Mouse (Mus musculus): Measurements from ENCODE around the gene Cd300a. TPM values are rescaled to one million over a fixed set of nuclear protein-coding genes. Genes with fewer than 3 reads are reported as not detected.

Cd300a gene
- polyA plus RNA-seq, 1 experiment from 2014 or later: 1.4 TPM

DNA sequence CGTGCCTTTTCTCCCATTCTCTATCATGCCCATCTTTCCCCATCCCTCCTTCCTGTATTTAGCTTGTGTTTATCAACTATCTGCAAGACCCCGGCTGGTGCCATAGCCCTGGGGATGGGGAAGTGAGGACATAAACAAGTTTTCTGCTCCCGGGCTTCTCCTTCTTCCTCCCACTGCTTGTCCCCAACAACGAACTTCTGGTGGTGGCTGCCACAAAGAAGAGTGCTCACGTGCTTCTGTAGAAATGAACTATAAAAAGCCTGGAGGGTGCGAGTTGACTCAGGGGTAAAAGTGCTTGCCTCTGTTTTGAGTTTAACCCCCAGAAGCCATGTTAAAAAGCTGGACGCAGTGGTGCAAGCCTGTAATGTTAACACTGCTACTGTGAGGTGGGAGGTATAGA, 25.1 kb downstream of the Cd300a start:
- no peak for ATAC-seq (ENCODE audit: borderline replicate concordance, extremely low read depth, low FRiP score, low TSS enrichment)
- Histone ChIP-seq H3K9me3 (no peaks in the 10 kb centered on the region), H3K4me3 (no peak overlapping the region), H3K27me3 (peaks cover 7% of the 10 kb centered on the region), H3K4me1 (no peaks in the 10 kb centered on the region), H3K27ac (no peak overlapping the region), H3K9ac (no peak overlapping the region), H3K36me3 (no peaks in the 10 kb centered on the region), H3K4me2 (no peak overlapping the region)
- WGBS: 25% methylated on average over 7 of the region's 7 CpGs

DNA sequence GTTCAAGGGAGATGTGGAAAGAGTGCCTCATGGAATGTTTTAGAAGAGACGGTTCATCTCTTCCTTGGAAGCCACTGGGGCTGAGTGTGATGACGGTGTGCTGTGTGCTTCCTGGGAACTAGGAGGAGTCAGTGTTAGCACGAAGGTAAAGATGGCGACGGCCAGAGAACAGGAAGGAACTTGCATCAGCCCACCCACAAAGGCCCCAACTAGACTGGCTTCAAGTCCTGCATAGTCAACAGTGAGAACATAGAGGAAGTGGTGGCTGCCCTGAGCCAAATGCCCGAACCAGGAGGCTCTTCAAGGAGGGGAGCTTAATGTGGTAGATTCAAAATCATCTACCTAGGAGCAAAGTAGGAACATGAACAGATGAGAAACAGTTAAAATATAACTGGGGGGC, 27.3 kb downstream of the Cd300a start:
- H3K36me3 ChIP-seq: no peaks in the 10 kb centered on the region
- no peak overlapping the region for H3K27ac ChIP-seq
- H3K4me1 ChIP-seq: no peaks in the 10 kb centered on the region
- 63% methylated on average over 6 of the region's 6 CpGs for WGBS
- no peak overlapping the region for H3K9ac ChIP-seq
- H3K9me3 ChIP-seq: no peaks in the 10 kb centered on the region
- H3K4me3 ChIP-seq: no peak overlapping the region
- ATAC-seq (ENCODE audit: borderline replicate concordance, extremely low read depth, low FRiP score, low TSS enrichment): no peak
- H3K4me2 ChIP-seq: no peak overlapping the region
- peaks cover 7% of the 10 kb centered on the region for H3K27me3 ChIP-seq

DNA sequence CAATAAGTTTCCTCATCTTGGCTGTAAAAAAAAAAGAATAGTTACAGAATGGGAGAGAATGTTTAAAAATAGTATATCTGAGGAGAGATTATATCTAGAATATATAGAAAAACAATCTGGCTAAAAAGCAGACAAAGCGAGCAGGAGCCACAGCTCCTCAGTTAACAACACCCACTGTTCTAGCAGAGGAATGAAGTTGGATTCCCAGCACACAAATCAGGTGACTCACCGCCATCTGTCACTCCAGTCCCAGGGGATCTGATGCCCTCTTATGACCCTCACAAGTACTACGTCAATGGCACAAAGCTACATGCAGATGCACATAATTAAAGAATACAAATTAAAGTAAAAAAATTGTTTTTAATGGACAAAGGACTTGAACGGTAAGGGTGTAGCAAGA, 32.6 kb downstream of the Cd300a start:
- Histone ChIP-seq H3K4me1 (no peaks in the 10 kb centered on the region), H3K4me3 (no peak overlapping the region), H3K4me2 (no peak overlapping the region), H3K27ac (no peak overlapping the region), H3K9me3 (no peaks in the 10 kb centered on the region), H3K9ac (no peak overlapping the region), H3K36me3 (no peaks in the 10 kb centered on the region), H3K27me3 (no peaks in the 10 kb centered on the region)
- no peak for ATAC-seq (ENCODE audit: borderline replicate concordance, extremely low read depth, low FRiP score, low TSS enrichment)
- 77% methylated on average over 4 of the region's 4 CpGs for WGBS

DNA sequence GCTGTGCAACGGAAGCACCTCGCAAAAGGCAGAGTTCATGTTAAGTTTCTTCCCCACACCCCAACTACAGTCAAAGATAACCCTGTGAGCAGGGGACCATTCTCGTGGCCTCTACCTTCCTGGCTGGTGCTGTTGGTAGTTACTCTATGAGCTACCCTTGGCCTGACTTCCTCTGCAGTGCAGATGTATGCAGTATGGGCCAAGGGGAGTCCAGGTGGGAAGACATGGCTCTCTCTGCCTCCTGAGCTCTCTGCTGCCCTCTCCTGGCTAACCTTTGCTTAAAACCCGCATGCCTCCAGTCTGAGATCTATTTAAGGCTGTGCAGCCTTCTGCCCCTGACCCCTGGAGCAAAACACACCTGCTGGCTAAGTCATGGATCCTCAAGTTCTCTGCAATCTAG, 34.1 kb downstream of the Cd300a start:
- Histone ChIP-seq H3K27me3 (no peaks in the 10 kb centered on the region), H3K4me1 (no peaks in the 10 kb centered on the region), H3K4me2 (no peak overlapping the region), H3K27ac (no peak overlapping the region), H3K9me3 (no peaks in the 10 kb centered on the region), H3K36me3 (no peaks in the 10 kb centered on the region), H3K4me3 (no peak overlapping the region), H3K9ac (no peak overlapping the region)
- WGBS: 75% methylated on average over 4 of the region's 4 CpGs
- ATAC-seq (ENCODE audit: borderline replicate concordance, extremely low read depth, low FRiP score, low TSS enrichment): no peak

DNA sequence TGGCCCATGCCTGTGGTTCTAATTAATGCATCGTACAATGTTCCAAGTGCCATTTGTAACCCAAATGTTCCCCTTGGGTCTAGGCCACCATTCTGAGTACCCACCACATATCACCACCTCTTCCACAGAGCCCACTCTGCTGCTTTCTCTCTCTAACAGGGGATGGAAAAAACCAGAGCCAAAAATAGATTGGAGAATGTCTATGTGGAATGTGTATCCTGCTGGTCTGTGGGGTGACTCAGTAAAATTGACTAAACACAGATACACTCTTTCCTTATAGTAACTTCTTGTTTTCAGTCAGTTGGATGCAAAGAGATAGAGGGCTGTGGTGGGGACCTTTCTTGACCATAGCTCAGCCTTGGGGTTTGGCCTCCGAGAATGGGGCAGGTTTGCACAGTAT, 39.7 kb downstream of the Cd300a start:
- no peaks in the 10 kb centered on the region for H3K27me3 ChIP-seq
- WGBS: 80% methylated on average over 2 of the region's 2 CpGs
- H3K4me3 ChIP-seq: no peak overlapping the region
- H3K9ac ChIP-seq: no peak overlapping the region
- H3K9me3 ChIP-seq: no peaks in the 10 kb centered on the region
- H3K4me2 ChIP-seq: no peak overlapping the region
- no peak overlapping the region for H3K27ac ChIP-seq
- H3K36me3 ChIP-seq: no peaks in the 10 kb centered on the region
- no peaks in the 10 kb centered on the region for H3K4me1 ChIP-seq
- ATAC-seq (ENCODE audit: borderline replicate concordance, extremely low read depth, low FRiP score, low TSS enrichment): no peak

DNA sequence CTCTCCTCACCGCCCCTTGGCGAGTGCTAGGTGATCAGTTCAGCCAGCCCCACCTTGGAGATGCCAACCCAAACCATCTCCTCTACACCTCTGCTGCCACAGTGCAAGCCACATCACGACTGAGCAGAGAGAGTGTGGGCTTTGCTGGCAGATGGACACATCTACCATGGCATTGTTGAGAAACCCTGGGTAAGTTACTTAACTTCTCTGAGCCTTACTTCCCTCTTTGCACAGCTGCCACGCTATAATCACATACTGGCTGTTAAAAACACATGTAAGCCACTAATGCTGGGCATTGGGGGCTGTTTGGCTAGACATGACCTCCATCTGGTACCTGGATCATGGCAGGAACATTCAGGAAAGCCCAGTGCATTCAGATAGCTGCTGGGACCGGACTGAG, 41.2 kb downstream of the Cd300a start:
- H3K4me2 ChIP-seq: no peak overlapping the region
- H3K36me3 ChIP-seq: no peaks in the 10 kb centered on the region
- H3K9ac ChIP-seq: no peak overlapping the region
- no peaks in the 10 kb centered on the region for H3K27me3 ChIP-seq
- 73% methylated on average over 5 of the region's 5 CpGs for WGBS
- no peak overlapping the region for H3K27ac ChIP-seq
- H3K4me3 ChIP-seq: no peak overlapping the region
- no peaks in the 10 kb centered on the region for H3K4me1 ChIP-seq
- no peak for ATAC-seq (ENCODE audit: borderline replicate concordance, extremely low read depth, low FRiP score, low TSS enrichment)
- no peaks in the 10 kb centered on the region for H3K9me3 ChIP-seq

DNA sequence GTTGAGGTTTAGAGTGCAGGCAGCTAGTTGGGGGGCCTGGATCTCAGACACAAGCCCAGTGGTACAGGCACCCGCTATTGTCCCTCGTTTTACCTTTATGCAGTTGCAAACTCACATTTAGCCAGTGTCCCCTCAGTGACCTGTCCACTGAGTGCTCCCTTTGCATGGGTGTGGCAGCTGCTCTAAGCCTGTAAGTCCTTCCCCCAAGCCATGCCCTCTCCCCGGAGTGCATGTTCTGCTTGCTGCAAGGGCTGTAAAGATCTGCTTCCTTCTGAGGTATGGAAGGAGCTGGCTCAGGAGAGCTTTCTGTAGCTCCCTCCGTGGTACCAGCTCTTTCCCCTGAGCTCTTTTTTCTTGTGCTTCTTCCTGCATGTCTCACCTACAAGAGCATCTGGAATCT, 43.8 kb downstream of the Cd300a start:
- Histone ChIP-seq H3K9ac (no peak overlapping the region), H3K27me3 (no peaks in the 10 kb centered on the region), H3K9me3 (no peaks in the 10 kb centered on the region), H3K27ac (no peak overlapping the region), H3K36me3 (no peaks in the 10 kb centered on the region), H3K4me1 (no peaks in the 10 kb centered on the region), H3K4me2 (no peak overlapping the region), H3K4me3 (no peak overlapping the region)
- 67% methylated on average over 4 of the region's 4 CpGs for WGBS
- ATAC-seq (ENCODE audit: borderline replicate concordance, extremely low read depth, low FRiP score, low TSS enrichment): no peak

DNA sequence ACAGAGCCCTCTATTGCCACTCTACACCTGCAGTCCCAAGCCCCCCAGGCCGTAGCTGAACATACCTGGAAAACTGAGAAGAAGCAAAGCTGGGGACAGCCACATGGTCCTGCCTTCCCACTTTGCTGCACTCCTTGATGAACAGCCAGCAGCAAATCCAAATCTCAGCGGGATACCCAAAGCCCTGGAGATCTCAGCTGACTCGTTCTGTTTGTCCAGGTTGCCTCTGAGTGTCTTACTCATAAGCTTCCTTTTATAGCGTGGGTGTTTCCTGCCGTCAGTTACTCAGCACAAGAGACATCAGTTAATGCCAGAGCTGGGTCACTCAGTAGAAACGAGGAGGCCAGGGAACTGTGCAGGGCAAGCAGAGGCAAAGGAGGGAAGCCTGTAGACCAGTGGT, 44.3 kb downstream of the Cd300a start, which contains the start of gene Cd300lb:
Cd300lb (minus strand) TSS at position 243 of the 400 bp plus-strand sequence.
- Histone ChIP-seq H3K9me3 (no peaks in the 10 kb centered on the region), H3K36me3 (no peaks in the 10 kb centered on the region), H3K27ac (no peak within 1 kb of the TSS), H3K27me3 (no peaks in the 10 kb centered on the region), H3K4me3 (no peak within 1 kb of the TSS), H3K4me2 (no peak within 1 kb of the TSS), H3K4me1 (no peaks in the 10 kb centered on the region), H3K9ac (no peak within 1 kb of the TSS)
- 47% methylated on average over 6 of the region's 6 CpGs for WGBS
- ATAC-seq (ENCODE audit: borderline replicate concordance, extremely low read depth, low FRiP score, low TSS enrichment): no peak

Other genes with a start within 250 kb of the Cd300a start
- gene Rpl38, start 221.5 kb upstream of the Cd300a start, polyA plus RNA-seq (2015; fragmentation: Nextera tagmentation; extraction: Ambion mirVana): 816 and 841 TPM in 2 replicates
- gene Ttyh2, start 214.6 kb upstream of the Cd300a start, polyA plus RNA-seq (2015; fragmentation: Nextera tagmentation; extraction: Ambion mirVana): 11.7 and 13.5 TPM in 2 replicates
- 3.4 and 3.9 TPM in 2 replicates for gene Dnaic2, start 162.6 kb upstream of the Cd300a start, polyA plus RNA-seq (2015; fragmentation: Nextera tagmentation; extraction: Ambion mirVana)
- gene Kif19a, start 124.7 kb upstream of the Cd300a start, polyA plus RNA-seq (2015; fragmentation: Nextera tagmentation; extraction: Ambion mirVana): 0.29 and 0.40 TPM in 2 replicates
- gene Btbd17, start 94.1 kb upstream of the Cd300a start, polyA plus RNA-seq (2015; fragmentation: Nextera tagmentation; extraction: Ambion mirVana): 0.71 and 1.1 TPM in 2 replicates
- not detected in 2 replicates for gene Gpr142, start 91.1 kb upstream of the Cd300a start, polyA plus RNA-seq (2015; fragmentation: Nextera tagmentation; extraction: Ambion mirVana)
- gene Gprc5c, start 38.9 kb upstream of the Cd300a start, polyA plus RNA-seq (2015; fragmentation: Nextera tagmentation; extraction: Ambion mirVana): 35.4 and 36.1 TPM in 2 replicates
- 0.21 and 0.23 TPM in 2 replicates for gene Cd300lb, start 44.3 kb downstream of the Cd300a start, polyA plus RNA-seq (2015; fragmentation: Nextera tagmentation; extraction: Ambion mirVana)
- not detected in 2 replicates for gene Cd300c, start 79.1 kb downstream of the Cd300a start, polyA plus RNA-seq (2015; fragmentation: Nextera tagmentation; extraction: Ambion mirVana)
- gene Cd300ld, start 99.9 kb downstream of the Cd300a start, polyA plus RNA-seq (2015; fragmentation: Nextera tagmentation; extraction: Ambion mirVana): 0.10 and 0.17 TPM in 2 replicates
- gene Cd300c2, start 111.8 kb downstream of the Cd300a start, polyA plus RNA-seq (2015; fragmentation: Nextera tagmentation; extraction: Ambion mirVana): 2.8 and 2.9 TPM in 2 replicates
- gene Cd300ld2, start 126.2 kb downstream of the Cd300a start, polyA plus RNA-seq (2015; fragmentation: Nextera tagmentation; extraction: Ambion mirVana): not detected in 2 replicates
- gene Cd300ld4, start 137.0 kb downstream of the Cd300a start, polyA plus RNA-seq (2015; fragmentation: Nextera tagmentation; extraction: Ambion mirVana): not detected in 2 replicates
- not detected in 2 replicates for gene Cd300ld5, start 147.7 kb downstream of the Cd300a start, polyA plus RNA-seq (2015; fragmentation: Nextera tagmentation; extraction: Ambion mirVana)
- not detected in 2 replicates for gene Cd300ld3, start 158.4 kb downstream of the Cd300a start, polyA plus RNA-seq (2015; fragmentation: Nextera tagmentation; extraction: Ambion mirVana)
- gene Cd300e, start 172.1 kb downstream of the Cd300a start, polyA plus RNA-seq (2015; fragmentation: Nextera tagmentation; extraction: Ambion mirVana): 0.06 TPM in 1 of 2 replicates, not detected in the other
- 0.81 and 1.7 TPM in 2 replicates for gene Rab37, start 201.4 kb downstream of the Cd300a start, polyA plus RNA-seq (2015; fragmentation: Nextera tagmentation; extraction: Ambion mirVana)
- gene Cd300lf, start 244.0 kb downstream of the Cd300a start, polyA plus RNA-seq (2015; fragmentation: Nextera tagmentation; extraction: Ambion mirVana): 1.3 and 1.8 TPM in 2 replicates